Mouse (Mus musculus) hindbrain, embryonic 14.5 days (tissue): ENCODE data around the gene Spire2. TPM values are rescaled to one million over a fixed set of nuclear protein-coding genes. Genes with fewer than 3 reads are reported as not detected.
"Not testable (repeated sequence)": the region's sequence is repeated elsewhere in the genome, so short reads cannot be mapped to it uniquely, and the experiment has no call there.

ENCODE experiments used
- ATAC-seq: fragments of 200-750 bp; cut with Nextera tagmentation; 2 replicates; pipeline ENCODE4 v1.8.0; 2017; ENCODE audit warnings: moderate number of reproducible peaks, mild to moderate bottlenecking, moderate TSS enrichment, moderate library complexity; ENCODE audit not compliant: low FRiP score
- DNase-seq: peaks from one replicate; pipeline ENCODE4 v3.0.0-alpha.2; 2015; ENCODE audit warnings: low spot score
- H3K27ac ChIP-seq: fragments of 300-500 bp; sonication (generic); 2 replicates; pipeline ENCODE4 v1.5.1; 2014; ENCODE audit warnings: mild to moderate bottlenecking, moderate library complexity
- H3K27me3 ChIP-seq: fragments of 300-500 bp; sonication (generic); 2 replicates; pipeline ENCODE4 v1.6.1; 2014; ENCODE audit warnings: mild to moderate bottlenecking, low read length, mixed read lengths; ENCODE audit not compliant: control insufficient read depth, insufficient read depth
- H3K36me3 ChIP-seq: fragments of 300-500 bp; sonication (generic); replicated peaks from 2 replicates; pipeline ENCODE4 v1.6.1; 2014; ENCODE audit not compliant: control insufficient read depth, insufficient read depth
- H3K4me1 ChIP-seq: fragments of 300-500 bp; sonication (generic); replicated peaks from 2 replicates; pipeline ENCODE4 v1.6.1; 2014; ENCODE audit warnings: antibody characterized with exemption, low read length, mixed read lengths; ENCODE audit not compliant: control insufficient read depth, insufficient read depth
- H3K4me2 ChIP-seq: fragments of 300-500 bp; sonication (generic); replicated peaks from 2 replicates; pipeline ENCODE4 v1.6.1; 2014; ENCODE audit warnings: mild to moderate bottlenecking, moderate library complexity
- H3K4me3 ChIP-seq: fragments of 300-500 bp; sonication (generic); replicated peaks from 2 replicates; pipeline ENCODE4 v1.5.1; 2014; ENCODE audit warnings: mild to moderate bottlenecking, low read length
- H3K9ac ChIP-seq: fragments of 300-500 bp; sonication (generic); 2 replicates; pipeline ENCODE4 v1.6.1; 2014
- H3K9me3 ChIP-seq: fragments of 300-500 bp; sonication (generic); 2 replicates; pipeline ENCODE4 v1.6.1; 2016; ENCODE audit warnings: low read length; ENCODE audit not compliant: control insufficient read depth
- WGBS: fragments of 180-500 bp; shearing (Covaris S2); extraction: QIAGEN DNeasy Blood & Tissue Kit; methylation state at CpG from one replicate; pipeline ENCODE4 v1.1.7; 2014; 5-methylcytosine and 5-hydroxymethylcytosine counted together
- polyA plus RNA-seq: library from polyadenylated mRNA; unstranded; fragments of >200 nt; fragmentation: Nextera tagmentation; extraction: Ambion mirVana; gene quantifications from 2 replicates; pipeline ENCODE4 v1.2.1, GENCODE M21; 2014

Gene Spire2
- 32.4 and 33.1 TPM in 2 replicates for polyA plus RNA-seq

GRCm38 (mm10) chr8:123332262-123333090 is at the start of gene Spire2:
TSS of gene Spire2 (plus strand) at chr8:123332713.
- H3K9me3 ChIP-seq: no peaks in the 10 kb centered on the region
- no peaks in the 10 kb centered on the region for H3K36me3 ChIP-seq
- peak within 1 kb of the TSS; percentile 93 for H3K4me3 ChIP-seq
- peaks cover 17% of the 10 kb centered on the region for H3K4me1 ChIP-seq
- H3K9ac ChIP-seq: peak within 1 kb of the TSS; percentile 96
- ATAC-seq (peak; percentile 89), DNase-seq (peak; percentile 84)
- peak within 1 kb of the TSS; percentile 98 for H3K27ac ChIP-seq
- 1% methylated on average over 78 of the region's 85 CpGs for WGBS
- H3K27me3 ChIP-seq: no peaks in the 10 kb centered on the region
- peak within 1 kb of the TSS; percentile 86 for H3K4me2 ChIP-seq

- not testable (repeated sequence) for H3K4me1 ChIP-seq, ATAC-seq, H3K4me3 ChIP-seq, DNase-seq, H3K9me3 ChIP-seq, H3K27me3 ChIP-seq, H3K4me2 ChIP-seq, H3K9ac ChIP-seq, H3K36me3 ChIP-seq, H3K27ac ChIP-seq
- 94% methylated on average over 5 of the region's 6 CpGs for WGBS
These were observed 49.5 kb upstream of the Spire2 start for GRCm38 (mm10) chr8:123282994-123283393.

GRCm38 (mm10) chr8:123283991-123284390 is 48.5 kb upstream of the Spire2 start:
- Histone ChIP-seq H3K4me1 (no peaks in the 10 kb centered on the region), H3K36me3 (no peaks in the 10 kb centered on the region)
- WGBS: 96% methylated on average over 7 of the region's 7 CpGs

GRCm38 (mm10) chr8:123284493-123284892 is 48.0 kb upstream of the Spire2 start:
- Histone ChIP-seq H3K9ac (no peak overlapping the region), H3K4me2 (no peak overlapping the region), H3K27me3 (no peaks in the 10 kb centered on the region), H3K4me3 (no peak overlapping the region), H3K27ac (no peak overlapping the region), H3K4me1 (no peaks in the 10 kb centered on the region), H3K36me3 (no peaks in the 10 kb centered on the region), H3K9me3 (no peaks in the 10 kb centered on the region)
- DNase-seq: no peak
- no peak for ATAC-seq
- WGBS: 92% methylated on average over 5 of the region's 5 CpGs

More at GRCm38 (mm10) chr8:123283991-123284390, 48.5 kb upstream of the Spire2 start:
- Histone ChIP-seq H3K9ac (no peak overlapping the region), H3K4me2 (no peak overlapping the region), H3K27me3 (no peaks in the 10 kb centered on the region), H3K4me3 (no peak overlapping the region), H3K27ac (no peak overlapping the region), H3K9me3 (no peaks in the 10 kb centered on the region)
- DNase-seq (no peak), ATAC-seq (no peak)

GRCm38 (mm10) chr8:123287362-123287761 is 45.2 kb upstream of the Spire2 start:
- Histone ChIP-seq H3K4me2 (no peak overlapping the region), H3K36me3 (no peaks in the 10 kb centered on the region), H3K4me3 (no peak overlapping the region), H3K4me1 (no peaks in the 10 kb centered on the region), H3K9me3 (no peaks in the 10 kb centered on the region), H3K9ac (no peak overlapping the region), H3K27ac (no peak overlapping the region), H3K27me3 (no peaks in the 10 kb centered on the region)
- 97% methylated on average over 17 of the region's 17 CpGs for WGBS
- ATAC-seq (no peak), DNase-seq (no peak)

- H3K9ac ChIP-seq: no peak overlapping the region
- DNase-seq: no peak
- 73% methylated on average over 4 of the region's 4 CpGs for WGBS
- no peak for ATAC-seq
- no peak overlapping the region for H3K4me2 ChIP-seq
- H3K4me1 ChIP-seq: no peaks in the 10 kb centered on the region
- no peak overlapping the region for H3K4me3 ChIP-seq
- no peaks in the 10 kb centered on the region for H3K9me3 ChIP-seq
- no peaks in the 10 kb centered on the region for H3K27me3 ChIP-seq
- no peak overlapping the region for H3K27ac ChIP-seq
- no peaks in the 10 kb centered on the region for H3K36me3 ChIP-seq
These were observed 42.3 kb upstream of the Spire2 start for GRCm38 (mm10) chr8:123290166-123290565.

GRCm38 (mm10) chr8:123290679-123291078 is 41.8 kb upstream of the Spire2 start:
- Histone ChIP-seq H3K4me3 (no peak overlapping the region), H3K9me3 (no peaks in the 10 kb centered on the region), H3K27ac (no peak overlapping the region), H3K36me3 (no peaks in the 10 kb centered on the region), H3K4me2 (no peak overlapping the region), H3K4me1 (no peaks in the 10 kb centered on the region), H3K9ac (no peak overlapping the region), H3K27me3 (no peaks in the 10 kb centered on the region)
- no peak for ATAC-seq
- no peak for DNase-seq
- 94% methylated on average over 8 of the region's 8 CpGs for WGBS

GRCm38 (mm10) chr8:123291716-123292115 is 40.8 kb upstream of the Spire2 start:
- Histone ChIP-seq H3K4me2 (no peak overlapping the region), H3K4me1 (no peaks in the 10 kb centered on the region), H3K27ac (no peak overlapping the region), H3K9ac (no peak overlapping the region), H3K27me3 (no peaks in the 10 kb centered on the region), H3K9me3 (no peaks in the 10 kb centered on the region), H3K36me3 (no peaks in the 10 kb centered on the region), H3K4me3 (no peak overlapping the region)
- ATAC-seq: no peak
- no peak for DNase-seq
- 93% methylated on average over 8 of the region's 8 CpGs for WGBS

GRCm38 (mm10) chr8:123292281-123292680 is 40.2 kb upstream of the Spire2 start:
- ATAC-seq (no peak), DNase-seq (no peak)
- H3K9me3 ChIP-seq: no peaks in the 10 kb centered on the region
- no peak overlapping the region for H3K27ac ChIP-seq
- H3K36me3 ChIP-seq: no peaks in the 10 kb centered on the region
- no peaks in the 10 kb centered on the region for H3K27me3 ChIP-seq
- no peak overlapping the region for H3K4me2 ChIP-seq
- WGBS: 94% methylated on average over 3 of the region's 3 CpGs
- H3K4me1 ChIP-seq: no peaks in the 10 kb centered on the region
- no peak overlapping the region for H3K4me3 ChIP-seq
- H3K9ac ChIP-seq: no peak overlapping the region
